Mouse (Mus musculus): Measurements from ENCODE around the gene Alkal2. TPM values are rescaled to one million over a fixed set of nuclear protein-coding genes. Genes with fewer than 3 reads are reported as not detected.

Gene Alkal2
- polyA plus RNA-seq, 1 experiment from 2014 or later, result 3.2 TPM

Other genes with a start within 250 kb of the Alkal2 start
- gene Acp1, start 27.3 kb downstream of the Alkal2 start, polyA plus RNA-seq (2016; fragmentation: Nextera tagmentation; extraction: Ambion mirVana), result 235 and 246 TPM in 2 replicates
- 14.4 and 14.8 TPM in 2 replicates for gene Sh3yl1, start 27.3 kb downstream of the Alkal2 start, polyA plus RNA-seq (2016; fragmentation: Nextera tagmentation; extraction: Ambion mirVana)
- gene Fam110c, start 189.5 kb downstream of the Alkal2 start, polyA plus RNA-seq (2016; fragmentation: Nextera tagmentation; extraction: Ambion mirVana), result 0.14 and 0.45 TPM in 2 replicates

All from forebrain, embryonic 10.5 days (tissue).